Comparison of ENCODE assay signal across 21 mouse cellular contexts in the genomic region with DNA sequence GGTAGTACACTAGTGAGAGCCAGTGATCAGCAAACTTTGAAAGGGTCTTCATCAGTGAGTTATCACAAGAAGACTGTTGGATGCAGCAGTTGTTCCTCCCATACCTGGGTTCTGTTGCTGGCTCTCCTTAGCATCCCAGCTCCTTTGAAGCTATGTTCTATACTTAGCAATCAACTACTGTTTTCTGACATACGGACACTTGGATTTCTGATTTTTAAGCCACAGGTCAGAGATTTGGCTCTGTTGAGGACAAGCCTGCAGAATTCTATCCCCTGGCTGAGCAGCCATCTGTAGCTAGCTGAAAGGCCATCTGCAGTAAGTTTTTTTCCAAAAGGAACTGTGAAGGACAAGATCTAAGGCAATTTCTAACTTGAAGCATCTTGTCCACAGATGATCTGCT. TPM values are rescaled to one million over a fixed set of nuclear protein-coding genes. Genes with fewer than 3 reads are reported as not detected.
DNase-seq lines count a peak whose midpoint lies in the region; ATAC-seq lines count a peak whose summit lies in the region.
"Had no signal": no experiment of that assay in that cellular context is flagged by ENCODE, and none has a peak within 500 bp of the region (broad histone marks: within the 10 kb centered on the region; RNA-seq: fewer than 3 reads in every experiment).

No protein-coding gene starts in this region.

- no peaks in the 10 kb centered on the region for H3K27me3 ChIP-seq in hindbrain, embryonic 11.5 days (ENCODE audit: control insufficient read depth, insufficient read depth, low read length)
- H3K27me3 ChIP-seq in forebrain, embryonic 13.5 days, result no peaks in the 10 kb centered on the region
- H3K27me3 ChIP-seq: CH12.LX; embryonic facial prominence, embryonic 15.5 days; heart, embryonic 12.5 days; hindbrain, embryonic 15.5 days had no signal

- WGBS in hindbrain, embryonic 11.5 days, result 83% methylated on average over 1 of the region's 1 CpGs
- WGBS in forebrain, embryonic 13.5 days, result 93% methylated on average over 1 of the region's 1 CpGs

- no peak overlapping the region for H3K4me3 ChIP-seq in hindbrain, embryonic 11.5 days (ENCODE audit: low read depth, low read length)
- no peak overlapping the region for H3K4me3 ChIP-seq in forebrain, embryonic 13.5 days
- H3K4me3 ChIP-seq: embryonic facial prominence, embryonic 15.5 days; erythroblast, embryonic 14.5 days; forebrain, embryonic 10.5 days; heart, embryonic 12.5 days; hindbrain, embryonic 10.5 days; hindbrain, embryonic 15.5 days had no signal

- ATAC-seq in hindbrain, embryonic 11.5 days (ENCODE audit: low FRiP score), result no peak
- ATAC-seq in forebrain, embryonic 13.5 days, result no peak
- ATAC-seq: forebrain, embryonic 16.5 days; intestine, embryonic 16.5 days had no signal

- H3K27ac ChIP-seq in hindbrain, embryonic 11.5 days (ENCODE audit: low read depth, low read length), result no peak overlapping the region
- H3K27ac ChIP-seq in forebrain, embryonic 13.5 days, result no peak overlapping the region
- H3K27ac ChIP-seq: embryonic facial prominence, embryonic 15.5 days; forebrain, embryonic 10.5 days; hindbrain, embryonic 10.5 days; hindbrain, embryonic 15.5 days had no signal

- H3K9me3 ChIP-seq in hindbrain, embryonic 11.5 days (ENCODE audit: control insufficient read depth, low read length), result no peaks in the 10 kb centered on the region
- no peaks in the 10 kb centered on the region for H3K9me3 ChIP-seq in forebrain, embryonic 13.5 days (replicated peaks)
- H3K9me3 ChIP-seq: embryonic facial prominence, embryonic 15.5 days; forebrain, embryonic 10.5 days; heart, embryonic 12.5 days; hindbrain, embryonic 10.5 days; hindbrain, embryonic 15.5 days had no signal

- no peak overlapping the region for H3K9ac ChIP-seq in hindbrain, embryonic 11.5 days (ENCODE audit: low read depth, low read length)
- no peak overlapping the region for H3K9ac ChIP-seq in forebrain, embryonic 13.5 days
- H3K9ac ChIP-seq: embryonic facial prominence, embryonic 15.5 days; heart, embryonic 12.5 days; hindbrain, embryonic 15.5 days had no signal

- DNase-seq in brain, adult 2 months (ENCODE audit: low read depth, low spot score), result peak; percentile 96
- DNase-seq in cerebellum, adult 11-12 months, result peak; percentile 85
- peak; percentile 90 for DNase-seq in cerebellum, adult 9-10 months
- peak; percentile 63 to 72 for DNase-seq in cerebellum, postnatal 25 days
- DNase-seq in hindbrain, embryonic 11.5 days (ENCODE audit: low spot score), result no peak
- DNase-seq in Muller cell, postnatal 12 days (ENCODE audit: inconsistent ontology term), result no peak
- DNase-seq: adrenal gland, adult 2 months; adrenal gland, postnatal 25 days; embryo, embryonic 11 days; gastrocnemius, postnatal 14 days; kidney, adult 2 months had no signal

- H3K4me1 ChIP-seq in hindbrain, embryonic 11.5 days (replicated peaks; ENCODE audit: control insufficient read depth, insufficient read depth, low read length), result no peaks in the 10 kb centered on the region
- no peaks in the 10 kb centered on the region for H3K4me1 ChIP-seq in forebrain, embryonic 13.5 days
- H3K4me1 ChIP-seq: embryonic facial prominence, embryonic 15.5 days; forebrain, embryonic 10.5 days; heart, embryonic 12.5 days; hindbrain, embryonic 10.5 days; hindbrain, embryonic 15.5 days had no signal

- no peaks in the 10 kb centered on the region for H3K36me3 ChIP-seq in hindbrain, embryonic 11.5 days (ENCODE audit: control insufficient read depth, insufficient read depth, low read length)
- no peaks in the 10 kb centered on the region for H3K36me3 ChIP-seq in forebrain, embryonic 13.5 days (ENCODE audit: poor library complexity, severe bottlenecking)
- H3K36me3 ChIP-seq: embryonic facial prominence, embryonic 15.5 days; forebrain, embryonic 10.5 days; heart, embryonic 12.5 days; hindbrain, embryonic 10.5 days; hindbrain, embryonic 15.5 days had no signal

- no peak overlapping the region for H3K4me2 ChIP-seq in hindbrain, embryonic 11.5 days (replicated peaks; ENCODE audit: low read depth, low read length)
- H3K4me2 ChIP-seq in forebrain, embryonic 13.5 days, result no peak overlapping the region
- H3K4me2 ChIP-seq: embryonic facial prominence, embryonic 15.5 days; heart, embryonic 12.5 days; hindbrain, embryonic 15.5 days had no signal

RNA-seq across cellular contexts. Expression of gene Srek1ip1, which starts 32.9 kb away (rescaled TPM):
- 17.8 and 19.7 TPM in 2 replicates for polyA plus RNA-seq in hindbrain, embryonic 11.5 days (2014; fragmentation: Nextera tagmentation; extraction: Ambion mirVana)
- polyA plus RNA-seq in forebrain, embryonic 13.5 days (2015; fragmentation: Nextera tagmentation; extraction: Ambion mirVana), result 23.4 and 23.5 TPM in 2 replicates

RNA-seq across cellular contexts. Expression of gene Cwc27, which starts 57.6 kb away (rescaled TPM):
- 33.5 and 33.6 TPM in 2 replicates for polyA plus RNA-seq in hindbrain, embryonic 11.5 days (2014; fragmentation: Nextera tagmentation; extraction: Ambion mirVana)
- 32.7 and 35.0 TPM in 2 replicates for polyA plus RNA-seq in forebrain, embryonic 13.5 days (2015; fragmentation: Nextera tagmentation; extraction: Ambion mirVana)

Comparison
In these comparisons a context has a peak if more than half of its experiments do, and no peak if none do; other contexts are left out.
1. DNase-seq: peak in brain, adult 2 months (single experiment), cerebellum, adult 11-12 months (single experiment), cerebellum, adult 9-10 months (single experiment) and cerebellum, postnatal 25 days (2 of 2); none in hindbrain, embryonic 11.5 days (single experiment) and Muller cell, postnatal 12 days (single experiment).